Mouse (Mus musculus) C2C12 (cell line): ENCODE data around the gene Faim2. TPM values are rescaled to one million over a fixed set of nuclear protein-coding genes. Genes with fewer than 3 reads are reported as not detected.
A peak's percentile ranks its signal among the peaks of the same experiment; 100 is the strongest.

ENCODE experiments used
- H3K27me3 ChIP-seq: one replicate; pipeline ENCODE4 v1.6.1; 2011; ENCODE audit not compliant: control insufficient read depth, insufficient read depth, insufficient read length
- H3K36me3 ChIP-seq: one replicate; pipeline ENCODE4 v1.6.1; 2011; ENCODE audit not compliant: control insufficient read depth, insufficient read depth
- H3K4me3 ChIP-seq: one replicate; pipeline ENCODE4 v1.5.1; 2011; ENCODE audit warnings: mild to moderate bottlenecking, control low read depth; ENCODE audit not compliant: poor library complexity, insufficient read depth, severe bottlenecking
- H3K79me2 ChIP-seq: one replicate; pipeline ENCODE4 v1.6.1; 2011; ENCODE audit not compliant: control insufficient read depth, insufficient read depth
- H3K79me3 ChIP-seq: one replicate; pipeline ENCODE4 v1.6.1; 2011; ENCODE audit warnings: low read depth, control low read depth
- H3ac ChIP-seq: one replicate; pipeline ENCODE3; 2011; ENCODE audit warnings: low read depth; ENCODE audit not compliant: control insufficient read depth, insufficient read length
- CEBPB ChIP-seq: IDR thresholded peaks from one replicate; pipeline ENCODE4 v1.6.1; 2011; ENCODE audit warnings: low read depth, mild to moderate bottlenecking, control low read depth, moderate library complexity
- CTCF ChIP-seq: IDR thresholded peaks from one replicate; pipeline ENCODE4 v1.5.1; 2011; ENCODE audit not compliant: control insufficient read depth, insufficient read depth, insufficient read length
- FOSL1 ChIP-seq: IDR thresholded peaks from one replicate; pipeline ENCODE4 v1.8.0; 2011; ENCODE audit warnings: mild to moderate bottlenecking, low read length; ENCODE audit not compliant: poor library complexity, insufficient read depth, severe bottlenecking
- MAX ChIP-seq: IDR thresholded peaks from one replicate; pipeline ENCODE4 v1.6.1; 2011; ENCODE audit warnings: mild to moderate bottlenecking, control low read depth
- MYOD1 ChIP-seq: IDR thresholded peaks from one replicate; pipeline ENCODE4 v1.6.1; 2011; ENCODE audit warnings: low read depth; ENCODE audit not compliant: control insufficient read depth, insufficient read length
- MYOG ChIP-seq: IDR thresholded peaks from one replicate; pipeline ENCODE4 v1.6.1; 2011; ENCODE audit not compliant: control insufficient read depth, insufficient read length; ENCODE audit errors: extremely low read depth
- USF1 ChIP-seq: IDR thresholded peaks from one replicate; pipeline ENCODE4 v1.6.1; 2011; ENCODE audit warnings: low read depth, mild to moderate bottlenecking, control low read depth, moderate library complexity
- polyA plus RNA-seq: library from polyadenylated mRNA; unstranded; fragments of >200 nt; fragmentation: generic; extraction: Trizol; gene quantifications from one replicate; pipeline ENCODE4 v1.2.1, GENCODE M21; 2012; ENCODE audit warnings: missing spikeins

Faim2 gene
- polyA plus RNA-seq, 1 experiment: 0.68 TPM

DNA sequence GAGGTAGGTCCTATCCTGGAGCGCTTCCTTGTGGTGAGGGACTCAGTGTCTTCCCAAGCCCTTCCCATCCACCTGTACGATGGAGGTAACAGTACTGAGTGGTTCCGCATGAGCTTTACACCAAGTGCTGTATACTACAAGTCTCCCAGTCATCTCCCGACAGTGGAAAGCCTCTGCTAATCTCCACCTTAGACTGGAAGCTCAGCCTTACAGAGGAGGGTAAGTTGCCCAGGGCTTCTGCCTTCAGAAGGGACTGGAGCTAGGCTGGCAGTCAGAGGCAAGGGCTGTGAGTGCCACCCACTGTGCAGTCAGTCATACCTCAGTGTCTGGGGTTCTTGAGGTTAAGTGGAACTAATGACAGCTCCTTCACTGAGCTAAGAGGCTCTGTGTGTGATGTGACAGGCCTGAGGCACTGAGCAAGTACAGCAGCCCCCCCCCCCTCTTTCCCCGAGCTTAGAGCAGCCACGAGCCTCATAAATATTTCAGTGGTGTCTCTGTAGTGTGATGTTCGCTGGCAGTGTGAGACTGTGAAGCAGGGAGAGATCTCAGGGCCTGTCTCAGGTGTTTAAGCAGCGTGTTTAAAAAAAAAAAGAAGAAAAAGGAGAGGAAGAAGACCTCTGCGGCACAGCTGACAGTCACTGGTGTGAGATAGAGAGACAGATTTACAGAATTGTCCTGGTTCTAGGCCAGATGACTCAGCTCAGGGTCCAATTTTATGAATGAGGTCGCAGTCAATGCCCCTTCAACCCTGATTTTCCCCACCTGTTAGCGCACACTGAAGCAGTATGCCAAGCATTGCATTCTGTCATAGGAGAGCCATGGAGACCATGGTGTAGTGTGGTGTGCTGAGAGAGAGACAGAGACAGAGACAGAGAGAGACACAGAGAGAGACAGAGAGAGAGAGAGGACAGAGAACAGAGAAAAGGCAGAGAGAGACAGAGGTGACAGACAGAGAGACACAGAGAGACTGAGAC is 9.2 kb upstream of the Faim2 start:
- Histone ChIP-seq H3K79me3 (no peaks in the 10 kb centered on the region), H3K4me3 (no peak overlapping the region), H3K27me3 (no peaks in the 10 kb centered on the region), H3K79me2 (no peaks in the 10 kb centered on the region), H3ac (no peak overlapping the region), H3K36me3 (no peaks in the 10 kb centered on the region)
- no peak for TF ChIP-seq FOSL1
- TF ChIP-seq MYOD1: peak; percentile 58
- no peak for TF ChIP-seq CEBPB
- no peak for TF ChIP-seq USF1
- TF ChIP-seq MYOG: no peak
- no peak for TF ChIP-seq CTCF
- TF ChIP-seq MAX: no peak

DNA sequence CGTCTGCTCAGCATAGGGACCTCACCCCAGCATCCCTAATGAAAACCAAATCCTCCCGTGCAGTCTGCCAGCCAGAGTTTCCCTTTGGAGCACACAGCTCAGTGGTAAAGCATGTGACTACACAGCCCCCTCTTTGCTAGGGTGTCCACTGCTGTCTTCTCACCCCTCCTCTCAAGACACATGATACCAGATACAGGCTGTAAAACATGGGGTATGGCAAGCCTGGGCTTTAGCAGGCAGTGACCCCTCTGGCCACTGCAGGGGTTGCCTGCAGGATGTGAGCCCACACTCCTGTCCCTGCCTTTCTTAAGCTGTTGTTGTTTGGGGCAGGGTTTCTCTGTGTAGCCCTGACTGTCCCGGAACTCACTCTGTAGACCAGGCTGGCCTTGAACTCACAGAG is 4.1 kb upstream of the Faim2 start:
- Histone ChIP-seq H3ac (no peak overlapping the region), H3K79me2 (no peaks in the 10 kb centered on the region), H3K36me3 (no peaks in the 10 kb centered on the region), H3K79me3 (no peaks in the 10 kb centered on the region), H3K4me3 (no peak overlapping the region), H3K27me3 (no peaks in the 10 kb centered on the region)
- TF ChIP-seq CTCF (no peak), MYOG (no peak), MAX (no peak), FOSL1 (no peak), USF1 (no peak), CEBPB (no peak), MYOD1 (no peak)

DNA sequence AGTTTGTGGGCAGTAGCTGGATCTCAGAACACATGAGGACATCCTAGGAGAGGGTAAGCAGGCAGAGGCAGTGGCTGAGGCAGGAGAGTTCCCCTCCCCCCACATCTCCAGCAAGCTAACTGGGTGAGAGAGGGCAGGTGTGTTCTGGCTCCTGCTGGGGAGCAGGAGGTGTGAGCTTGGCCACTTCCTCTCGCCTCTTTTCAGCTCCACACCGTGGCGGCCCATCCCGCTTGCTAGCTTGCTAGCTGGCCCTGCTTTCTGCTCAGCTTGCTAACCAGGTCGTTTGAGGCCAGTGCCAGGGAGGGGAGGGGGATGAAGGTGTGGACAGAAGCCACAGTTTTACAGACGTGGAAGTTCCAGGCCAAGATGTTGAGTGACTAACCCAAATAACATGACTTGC is 3.2 kb upstream of the Faim2 start:
- H3K79me2 ChIP-seq: no peaks in the 10 kb centered on the region
- no peaks in the 10 kb centered on the region for H3K27me3 ChIP-seq
- H3K36me3 ChIP-seq: no peaks in the 10 kb centered on the region
- no peaks in the 10 kb centered on the region for H3K79me3 ChIP-seq
- no peak overlapping the region for H3K4me3 ChIP-seq
- no peak for TF ChIP-seq CEBPB
- no peak overlapping the region for H3ac ChIP-seq

DNA sequence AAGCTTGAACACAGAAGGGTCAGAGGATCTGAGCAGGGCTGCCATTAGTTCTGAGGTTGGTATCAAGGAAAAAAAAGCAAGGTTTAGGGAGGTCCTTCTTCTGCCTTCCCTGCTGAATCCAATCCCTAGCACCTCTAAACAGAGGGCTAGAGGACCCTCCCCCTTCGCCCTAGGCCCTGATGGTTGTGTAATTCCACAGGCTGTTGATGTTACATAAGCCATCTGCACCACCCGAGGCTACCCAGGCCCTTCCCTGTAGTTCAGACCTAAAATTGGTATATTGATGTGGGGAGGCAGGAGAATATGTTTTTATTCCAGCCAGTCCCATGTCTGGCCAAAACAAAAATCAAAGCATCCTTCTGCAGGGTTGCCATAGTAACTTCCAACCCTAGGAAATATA is 1.3 kb downstream of the Faim2 start:
- TF ChIP-seq FOSL1 (no peak), MYOD1 (no peak)
- H3K79me2 ChIP-seq: no peaks in the 10 kb centered on the region
- no peak overlapping the region for H3K4me3 ChIP-seq
- no peaks in the 10 kb centered on the region for H3K79me3 ChIP-seq
- no peaks in the 10 kb centered on the region for H3K36me3 ChIP-seq
- no peaks in the 10 kb centered on the region for H3K27me3 ChIP-seq
- no peak overlapping the region for H3ac ChIP-seq

DNA sequence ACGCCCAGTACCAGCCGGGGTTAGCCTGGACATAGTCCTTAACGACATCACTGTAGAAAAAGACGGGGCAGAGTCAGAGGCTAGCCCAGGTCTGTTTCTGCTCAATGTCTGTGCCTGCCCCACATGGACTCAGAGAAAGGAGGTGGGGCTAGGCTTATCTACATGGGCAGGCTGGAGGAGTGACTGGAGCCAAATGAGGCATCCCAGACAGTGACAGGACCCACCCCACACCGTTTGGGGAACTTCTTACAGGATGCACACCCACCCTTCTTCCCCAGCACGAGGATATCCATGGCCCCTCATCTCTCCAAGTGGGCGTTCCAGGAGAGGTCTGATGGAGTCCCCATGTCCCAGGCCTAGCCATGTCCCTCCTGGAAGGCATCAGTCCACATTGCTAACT is 7.7 kb downstream of the Faim2 start:
- TF ChIP-seq USF1: no peak
- TF ChIP-seq MYOD1: no peak
- no peak for TF ChIP-seq MYOG
- TF ChIP-seq CEBPB: no peak
- no peak for TF ChIP-seq CTCF
- TF ChIP-seq FOSL1: no peak
- no peak for TF ChIP-seq MAX
- no peak overlapping the region for H3K4me3 ChIP-seq

DNA sequence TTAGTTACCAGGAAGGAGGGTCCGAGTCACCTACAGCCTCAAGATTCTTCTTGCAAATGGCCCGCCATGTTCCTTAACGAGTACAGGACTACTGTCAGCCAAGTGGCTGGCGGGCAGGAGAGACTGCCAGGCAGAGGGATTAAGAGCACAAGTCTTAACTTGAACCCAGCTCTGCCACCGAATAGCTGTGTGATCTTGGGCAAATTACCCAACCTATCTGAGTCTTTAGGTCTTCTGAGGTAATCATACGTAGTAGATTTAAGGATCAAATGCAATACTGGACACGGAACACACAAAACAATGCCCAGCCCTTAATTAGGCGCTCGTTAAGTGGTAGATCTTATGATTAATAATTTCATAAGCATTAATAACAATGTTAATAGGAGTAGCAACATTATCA is 8.3 kb downstream of the Faim2 start:
- TF ChIP-seq CEBPB (no peak), USF1 (no peak), FOSL1 (no peak), MAX (no peak)
- no peaks in the 10 kb centered on the region for H3K27me3 ChIP-seq
- no peaks in the 10 kb centered on the region for H3K79me2 ChIP-seq
- H3K4me3 ChIP-seq: no peak overlapping the region
- no peaks in the 10 kb centered on the region for H3K36me3 ChIP-seq
- no peak overlapping the region for H3ac ChIP-seq
- no peaks in the 10 kb centered on the region for H3K79me3 ChIP-seq

More for the DNA sequence above, 7.7 kb downstream of the Faim2 start:
- H3K27me3 ChIP-seq: no peaks in the 10 kb centered on the region
- H3ac ChIP-seq: no peak overlapping the region
- no peaks in the 10 kb centered on the region for H3K79me3 ChIP-seq
- no peaks in the 10 kb centered on the region for H3K79me2 ChIP-seq
- H3K36me3 ChIP-seq: no peaks in the 10 kb centered on the region
